Mouse (Mus musculus): ENCODE measurements around the gene Tpbpa.
A peak's percentile ranks its signal among the peaks of the same experiment; 100 is the strongest.
"Not testable (repeated sequence)": the region's sequence is repeated elsewhere in the genome, so short reads cannot be mapped to it uniquely, and the experiment has no call there.

The Tpbpa gene

GRCm38 (mm10) chr13:60941884-60942283 is at the start of gene Tpbpa:
TSS of gene Tpbpa (minus strand) at chr13:60941984.
- not testable (repeated sequence) for DNase-seq

GRCm38 (mm10) chr13:60986915-60987314 is 45.1 kb upstream of the Tpbpa start:
- not testable (repeated sequence) for DNase-seq

GRCm38 (mm10) chr13:60972319-60972718 is 30.5 kb upstream of the Tpbpa start:
- not testable (repeated sequence) for DNase-seq

- not testable (repeated sequence) for DNase-seq
Observed at GRCm38 (mm10) chr13:60963985-60964384, 22.2 kb upstream of the Tpbpa start.

GRCm38 (mm10) chr13:60961706-60962105 is 19.9 kb upstream of the Tpbpa start:
- DNase-seq = no peak

- peak; percentile 18 for DNase-seq
Observed at GRCm38 (mm10) chr13:60936500-60936901, 5.3 kb downstream of the Tpbpa start, which contains the start of the genes Gm49391 and Ctla2a. TSS of gene Gm49391 (minus strand) at chr13:60936571. TSS of gene Ctla2a (minus strand) at chr13:60936625.

- DNase-seq = not testable (repeated sequence)
Observed at GRCm38 (mm10) chr13:60935490-60935889, 6.3 kb downstream of the Tpbpa start, which contains the start of gene Gm49393. TSS of gene Gm49393 (minus strand) at chr13:60935590.

- DNase-seq = not testable (repeated sequence)
Observed at GRCm38 (mm10) chr13:60904780-60905179, 37.0 kb downstream of the Tpbpa start, which contains the start of gene Tpbpb. TSS of gene Tpbpb (minus strand) at chr13:60904880.

- DNase-seq = peak; percentile 3
Observed at GRCm38 (mm10) chr13:60897328-60897727, 44.5 kb downstream of the Tpbpa start, which contains the start of gene Ctla2b. TSS of gene Ctla2b (minus strand) at chr13:60897447.

- not testable (repeated sequence) for DNase-seq
Observed at GRCm38 (mm10) chr13:60896794-60897193, 45.0 kb downstream of the Tpbpa start, which contains the start of gene Gm49392. TSS of gene Gm49392 (minus strand) at chr13:60896894.

- DNase-seq = no peak
Observed at GRCm38 (mm10) chr13:60895406-60896160, 46.2 kb downstream of the Tpbpa start.

GRCm38 (mm10) chr13:60892301-60892700 is 49.5 kb downstream of the Tpbpa start:
- no peak for DNase-seq
